Mouse (Mus musculus): ENCODE data around the gene Zfp385b. TPM values are rescaled to one million over a fixed set of nuclear protein-coding genes. Genes with fewer than 3 reads are reported as not detected.

Gene Zfp385b
- polyA plus RNA-seq, 1 experiment from 2014 or later = 6.2 TPM

DNA sequence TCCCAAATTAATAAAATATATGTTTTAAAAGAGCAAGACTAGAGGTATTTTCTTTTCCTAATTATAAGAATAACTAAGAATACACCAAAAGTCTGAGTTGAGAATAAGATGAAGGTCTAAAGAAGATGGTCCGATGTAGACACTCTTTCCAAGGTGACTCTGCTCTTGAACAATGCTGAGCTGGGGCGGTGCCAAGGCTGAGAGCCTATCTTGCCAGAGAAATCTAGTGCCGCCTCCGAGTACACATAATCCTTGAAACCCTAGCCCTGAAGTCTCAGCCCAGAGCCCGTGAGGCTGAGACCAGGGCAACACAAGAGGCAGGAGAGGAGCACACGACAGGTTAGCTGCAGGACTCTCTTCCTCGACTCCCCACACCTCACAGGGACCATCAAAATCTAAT lies 323.4 kb downstream of the Zfp385b start:
- H3K4me1 ChIP-seq (ENCODE audit: control insufficient read depth, insufficient read depth, low read length) = no peaks in the 10 kb centered on the region
- WGBS = 88% methylated on average over 7 of the region's 7 CpGs
- H3K4me2 ChIP-seq (replicated peaks; ENCODE audit: low read depth, low read length) = no peak overlapping the region
- H3K27me3 ChIP-seq (ENCODE audit: control insufficient read depth, insufficient read depth, low read length) = no peaks in the 10 kb centered on the region
- H3K9me3 ChIP-seq (ENCODE audit: control insufficient read depth, low read depth, low read length) = no peaks in the 10 kb centered on the region
- H3K9ac ChIP-seq (replicated peaks; ENCODE audit: low read depth, low read length) = no peak overlapping the region
- ATAC-seq (ENCODE audit: insufficient number of reproducible peaks, insufficient read depth, low FRiP score, low read depth) = no peak
- no peak overlapping the region for H3K4me3 ChIP-seq (ENCODE audit: low read depth, low read length)
- no peak overlapping the region for H3K27ac ChIP-seq (ENCODE audit: low read length)
- H3K36me3 ChIP-seq (ENCODE audit: control insufficient read depth, insufficient read depth, low read length) = no peaks in the 10 kb centered on the region

DNA sequence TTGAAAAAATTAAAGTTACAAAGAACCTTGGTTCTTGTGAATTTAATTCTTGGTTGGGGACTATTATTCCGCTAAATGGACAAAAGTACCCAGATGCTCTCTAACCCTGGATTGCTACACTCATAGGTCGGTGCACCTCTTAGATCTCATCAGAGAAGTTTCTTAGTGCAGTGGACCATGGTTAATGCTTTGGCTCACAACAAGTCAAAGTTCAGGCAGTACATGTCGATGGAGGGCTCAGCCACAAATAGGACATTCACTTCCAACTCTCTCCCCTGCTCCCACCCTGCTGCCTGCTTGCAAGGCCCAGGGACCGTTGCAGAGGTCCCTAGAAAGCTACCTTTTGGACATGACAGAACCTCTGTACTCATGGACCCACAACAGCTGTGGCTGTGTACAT lies 324.1 kb downstream of the Zfp385b start:
- ATAC-seq (ENCODE audit: insufficient number of reproducible peaks, insufficient read depth, low FRiP score, low read depth) = no peak

DNA sequence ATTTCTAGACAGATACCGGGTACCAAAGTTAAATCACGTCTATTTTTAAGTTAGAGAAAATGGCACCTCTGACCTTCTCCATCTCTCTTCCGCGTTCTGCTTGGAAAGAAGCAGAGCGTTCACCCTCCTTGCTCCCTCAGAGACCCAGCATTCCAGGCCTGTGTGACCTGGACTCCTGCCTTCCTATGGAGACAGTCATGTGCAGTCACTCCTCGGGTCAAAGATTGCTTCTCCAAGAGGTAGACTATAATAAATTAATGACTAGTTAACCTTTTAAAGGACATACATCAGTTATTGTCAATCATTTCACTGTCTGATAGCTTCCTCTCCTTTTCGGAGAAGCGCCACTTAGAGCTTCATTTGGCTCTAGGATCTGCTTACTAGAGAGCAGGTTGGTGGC lies 325.7 kb downstream of the Zfp385b start:
- ATAC-seq (ENCODE audit: insufficient number of reproducible peaks, insufficient read depth, low FRiP score, low read depth) = no peak
- Histone ChIP-seq H3K27me3 (ENCODE audit: control insufficient read depth, insufficient read depth, low read length) (no peaks in the 10 kb centered on the region), H3K4me1 (ENCODE audit: control insufficient read depth, insufficient read depth, low read length) (no peaks in the 10 kb centered on the region), H3K9me3 (ENCODE audit: control insufficient read depth, low read depth, low read length) (no peaks in the 10 kb centered on the region), H3K9ac (replicated peaks; ENCODE audit: low read depth, low read length) (no peak overlapping the region), H3K4me2 (replicated peaks; ENCODE audit: low read depth, low read length) (no peak overlapping the region), H3K27ac (ENCODE audit: low read length) (no peak overlapping the region), H3K36me3 (ENCODE audit: control insufficient read depth, insufficient read depth, low read length) (no peaks in the 10 kb centered on the region), H3K4me3 (ENCODE audit: low read depth, low read length) (no peak overlapping the region)
- WGBS = 89% methylated on average over 8 of the region's 8 CpGs

More for the DNA sequence above, 324.1 kb downstream of the Zfp385b start:
- 93% methylated on average over 4 of the region's 4 CpGs for WGBS
- H3K9me3 ChIP-seq (ENCODE audit: control insufficient read depth, low read depth, low read length) = no peaks in the 10 kb centered on the region
- no peak overlapping the region for H3K9ac ChIP-seq (replicated peaks; ENCODE audit: low read depth, low read length)
- H3K4me3 ChIP-seq (ENCODE audit: low read depth, low read length) = no peak overlapping the region
- no peaks in the 10 kb centered on the region for H3K4me1 ChIP-seq (ENCODE audit: control insufficient read depth, insufficient read depth, low read length)
- H3K27me3 ChIP-seq (ENCODE audit: control insufficient read depth, insufficient read depth, low read length) = no peaks in the 10 kb centered on the region
- H3K36me3 ChIP-seq (ENCODE audit: control insufficient read depth, insufficient read depth, low read length) = no peaks in the 10 kb centered on the region
- H3K27ac ChIP-seq (ENCODE audit: low read length) = no peak overlapping the region
- H3K4me2 ChIP-seq (replicated peaks; ENCODE audit: low read depth, low read length) = no peak overlapping the region

DNA sequence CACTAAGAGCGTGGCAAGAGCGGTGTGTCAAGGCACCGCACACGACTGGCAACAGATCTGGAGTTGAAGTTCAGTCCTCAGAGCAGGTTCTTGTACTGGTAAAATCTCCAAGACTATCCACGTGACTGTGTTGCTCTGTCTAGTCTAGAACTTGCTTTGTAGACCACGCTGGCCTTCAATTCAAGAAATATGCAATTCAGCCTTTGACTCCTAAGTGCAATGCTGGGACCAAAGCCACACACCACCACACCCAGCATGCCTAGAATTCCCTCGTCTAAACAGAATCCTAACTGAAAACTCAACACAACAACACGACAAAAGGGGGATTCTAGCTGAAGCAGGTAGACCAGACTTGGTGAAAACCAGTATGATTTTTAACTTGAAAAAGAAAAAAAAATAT lies 332.3 kb downstream of the Zfp385b start:
- WGBS = 85% methylated on average over 8 of the region's 8 CpGs
- Histone ChIP-seq H3K4me1 (ENCODE audit: control insufficient read depth, insufficient read depth, low read length) (no peaks in the 10 kb centered on the region), H3K27ac (ENCODE audit: low read length) (no peak overlapping the region), H3K9me3 (ENCODE audit: control insufficient read depth, low read depth, low read length) (no peaks in the 10 kb centered on the region), H3K9ac (replicated peaks; ENCODE audit: low read depth, low read length) (no peak overlapping the region), H3K27me3 (ENCODE audit: control insufficient read depth, insufficient read depth, low read length) (no peaks in the 10 kb centered on the region), H3K4me2 (replicated peaks; ENCODE audit: low read depth, low read length) (no peak overlapping the region), H3K4me3 (ENCODE audit: low read depth, low read length) (no peak overlapping the region), H3K36me3 (ENCODE audit: control insufficient read depth, insufficient read depth, low read length) (no peaks in the 10 kb centered on the region)
- no peak for ATAC-seq (ENCODE audit: insufficient number of reproducible peaks, insufficient read depth, low FRiP score, low read depth)

DNA sequence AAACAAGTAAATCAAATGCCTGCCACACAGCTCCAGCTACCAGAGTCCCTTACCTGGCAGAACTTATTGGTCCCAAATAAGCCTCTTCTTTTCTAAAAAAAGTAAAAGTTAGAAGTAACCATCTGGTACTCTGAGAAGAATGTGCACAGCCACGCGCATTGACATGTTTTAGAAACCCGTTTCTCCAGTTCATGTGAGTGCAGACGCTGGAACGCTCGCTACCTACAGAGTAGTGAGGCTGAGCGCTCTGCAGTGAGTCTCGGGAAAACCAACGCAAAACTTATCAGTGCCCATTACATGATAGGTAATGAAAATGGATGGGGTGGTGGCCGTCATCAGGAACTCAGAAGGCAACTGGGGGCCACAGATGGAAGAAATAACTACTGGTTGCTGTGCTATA lies 338.2 kb downstream of the Zfp385b start:
- H3K36me3 ChIP-seq (ENCODE audit: control insufficient read depth, insufficient read depth, low read length) = no peaks in the 10 kb centered on the region
- no peak for ATAC-seq (ENCODE audit: insufficient number of reproducible peaks, insufficient read depth, low FRiP score, low read depth)
- no peak overlapping the region for H3K4me2 ChIP-seq (replicated peaks; ENCODE audit: low read depth, low read length)
- H3K9me3 ChIP-seq (ENCODE audit: control insufficient read depth, low read depth, low read length) = no peaks in the 10 kb centered on the region
- H3K4me3 ChIP-seq (ENCODE audit: low read depth, low read length) = no peak overlapping the region
- no peaks in the 10 kb centered on the region for H3K4me1 ChIP-seq (ENCODE audit: control insufficient read depth, insufficient read depth, low read length)
- WGBS = 76% methylated on average over 10 of the region's 10 CpGs
- no peak overlapping the region for H3K9ac ChIP-seq (replicated peaks; ENCODE audit: low read depth, low read length)
- no peak overlapping the region for H3K27ac ChIP-seq (ENCODE audit: low read length)
- H3K27me3 ChIP-seq (ENCODE audit: control insufficient read depth, insufficient read depth, low read length) = no peaks in the 10 kb centered on the region

DNA sequence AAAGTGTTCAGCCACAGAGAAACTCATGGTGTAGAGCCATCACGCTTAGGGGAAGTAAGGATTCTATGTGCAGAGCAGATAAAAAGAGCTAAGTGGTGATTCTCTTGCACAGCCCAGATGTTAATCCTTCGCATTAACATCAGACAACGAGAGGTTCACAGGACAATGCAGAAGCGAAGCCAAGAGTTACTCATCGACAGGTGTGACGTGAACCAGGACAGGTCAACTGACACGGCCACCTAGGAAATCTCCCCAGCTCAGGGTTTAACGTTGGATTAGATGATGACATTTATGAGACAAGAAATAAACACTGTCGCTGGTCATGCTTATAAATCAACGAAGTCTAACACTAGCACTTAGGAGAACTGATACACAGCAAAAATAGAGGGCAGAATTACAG lies 341.9 kb downstream of the Zfp385b start:
- no peak for ATAC-seq (ENCODE audit: insufficient number of reproducible peaks, insufficient read depth, low FRiP score, low read depth)
- 33% methylated on average over 10 of the region's 10 CpGs for WGBS
- H3K9me3 ChIP-seq (ENCODE audit: control insufficient read depth, low read depth, low read length) = peaks cover 4% of the 10 kb centered on the region; the same call in 1 of the 2 replicates

DNA sequence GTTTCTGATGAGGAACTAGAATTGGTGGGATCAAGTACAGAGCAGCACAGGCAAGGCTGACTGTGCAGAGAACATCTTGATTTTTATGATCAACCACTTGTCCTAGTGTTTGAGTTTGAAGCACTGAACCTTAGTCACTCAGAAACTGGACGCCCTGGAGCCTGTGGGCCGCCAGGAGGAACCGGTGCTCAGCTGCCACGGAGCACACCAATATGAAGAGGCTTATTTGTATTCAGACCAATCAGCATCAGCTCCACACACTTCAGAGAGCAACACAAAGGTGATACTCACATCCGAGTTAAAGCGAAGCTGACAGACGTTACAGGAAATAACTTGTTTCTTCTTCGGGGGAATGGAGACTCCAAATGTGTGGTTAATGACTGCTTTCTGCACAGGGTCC lies 343.0 kb downstream of the Zfp385b start:
- H3K27ac ChIP-seq (ENCODE audit: low read length) = no peak overlapping the region
- H3K36me3 ChIP-seq (ENCODE audit: control insufficient read depth, insufficient read depth, low read length) = no peaks in the 10 kb centered on the region
- peaks cover 4% of the 10 kb centered on the region; the same call in 1 of the 2 replicates for H3K9me3 ChIP-seq (ENCODE audit: control insufficient read depth, low read depth, low read length)
- H3K9ac ChIP-seq (replicated peaks; ENCODE audit: low read depth, low read length) = no peak overlapping the region
- WGBS = 78% methylated on average over 8 of the region's 8 CpGs
- no peaks in the 10 kb centered on the region for H3K4me1 ChIP-seq (ENCODE audit: control insufficient read depth, insufficient read depth, low read length)
- H3K4me3 ChIP-seq (ENCODE audit: low read depth, low read length) = no peak overlapping the region
- ATAC-seq (ENCODE audit: insufficient number of reproducible peaks, insufficient read depth, low FRiP score, low read depth) = no peak
- H3K4me2 ChIP-seq (replicated peaks; ENCODE audit: low read depth, low read length) = no peak overlapping the region
- no peaks in the 10 kb centered on the region for H3K27me3 ChIP-seq (ENCODE audit: control insufficient read depth, insufficient read depth, low read length)

More for the DNA sequence above, 341.9 kb downstream of the Zfp385b start:
- H3K4me3 ChIP-seq (ENCODE audit: low read depth, low read length) = no peak overlapping the region
- no peaks in the 10 kb centered on the region for H3K36me3 ChIP-seq (ENCODE audit: control insufficient read depth, insufficient read depth, low read length)
- no peak overlapping the region for H3K9ac ChIP-seq (replicated peaks; ENCODE audit: low read depth, low read length)
- no peaks in the 10 kb centered on the region for H3K4me1 ChIP-seq (ENCODE audit: control insufficient read depth, insufficient read depth, low read length)
- H3K27me3 ChIP-seq (ENCODE audit: control insufficient read depth, insufficient read depth, low read length) = no peaks in the 10 kb centered on the region
- H3K27ac ChIP-seq (ENCODE audit: low read length) = no peak overlapping the region
- H3K4me2 ChIP-seq (replicated peaks; ENCODE audit: low read depth, low read length) = no peak overlapping the region

DNA sequence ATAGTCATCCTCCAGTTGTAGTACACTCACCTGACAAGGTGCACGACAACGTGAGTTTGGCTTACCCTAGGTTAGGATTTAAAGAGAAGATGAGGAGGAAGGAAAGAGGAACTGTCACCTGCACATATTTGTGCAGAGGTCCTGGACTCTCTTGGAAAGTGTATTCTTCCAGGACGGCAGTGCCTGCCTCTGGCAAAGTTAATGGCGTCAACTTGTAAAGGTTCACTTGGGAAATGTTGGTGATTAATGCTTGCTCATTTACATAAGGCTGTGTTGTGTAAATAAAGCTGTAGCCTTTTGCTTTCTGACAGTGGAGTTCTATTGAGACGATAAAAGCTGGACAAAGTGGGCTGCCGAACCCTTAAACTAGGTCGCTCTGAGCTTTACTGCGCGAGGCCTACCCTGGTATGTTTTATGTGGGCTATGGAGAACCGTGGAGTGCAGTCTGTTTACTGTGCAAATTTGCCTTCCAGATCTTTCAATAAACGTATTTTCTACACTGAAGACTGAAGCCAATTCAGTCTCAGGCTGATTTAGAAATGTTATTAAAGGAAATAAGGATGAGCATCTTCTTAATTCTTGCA lies 347.1 kb downstream of the Zfp385b start:
- Histone ChIP-seq H3K9ac (replicated peaks; ENCODE audit: low read depth, low read length) (no peak overlapping the region), H3K27me3 (ENCODE audit: control insufficient read depth, insufficient read depth, low read length) (no peaks in the 10 kb centered on the region), H3K4me1 (ENCODE audit: control insufficient read depth, insufficient read depth, low read length) (no peaks in the 10 kb centered on the region), H3K4me2 (replicated peaks; ENCODE audit: low read depth, low read length) (no peak overlapping the region), H3K36me3 (ENCODE audit: control insufficient read depth, insufficient read depth, low read length) (no peaks in the 10 kb centered on the region), H3K9me3 (ENCODE audit: control insufficient read depth, low read depth, low read length) (peaks cover 4% of the 10 kb centered on the region; the same call in 1 of the 2 replicates), H3K4me3 (ENCODE audit: low read depth, low read length) (no peak overlapping the region), H3K27ac (ENCODE audit: low read length) (no peak overlapping the region)
- WGBS = 68% methylated on average over 11 of the region's 11 CpGs
- no peak for ATAC-seq (ENCODE audit: insufficient number of reproducible peaks, insufficient read depth, low FRiP score, low read depth)

DNA sequence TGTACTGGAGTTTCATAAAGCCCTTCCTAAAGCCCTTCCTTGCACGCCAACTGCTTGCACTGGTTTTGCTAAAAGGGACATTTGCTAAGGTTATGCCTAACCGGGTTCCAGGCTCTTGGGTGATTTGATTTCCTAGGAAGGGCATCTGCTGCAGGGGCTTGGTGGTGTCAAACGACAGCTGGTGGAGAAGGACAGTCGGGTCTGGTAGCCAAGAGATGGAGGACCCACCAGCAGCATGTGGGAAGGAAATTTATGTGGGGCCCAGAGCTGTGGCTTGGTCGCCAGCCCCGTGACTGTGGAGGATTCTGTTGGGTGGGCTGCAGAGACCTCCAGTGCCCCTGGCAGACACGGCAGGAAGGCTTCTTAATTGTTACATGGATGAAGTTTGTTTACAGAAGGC lies 348.7 kb downstream of the Zfp385b start:
- WGBS = 61% methylated on average over 7 of the region's 7 CpGs
- Histone ChIP-seq H3K36me3 (ENCODE audit: control insufficient read depth, insufficient read depth, low read length) (no peaks in the 10 kb centered on the region), H3K4me1 (ENCODE audit: control insufficient read depth, insufficient read depth, low read length) (no peaks in the 10 kb centered on the region), H3K9ac (replicated peaks; ENCODE audit: low read depth, low read length) (no peak overlapping the region), H3K4me2 (replicated peaks; ENCODE audit: low read depth, low read length) (no peak overlapping the region), H3K27me3 (ENCODE audit: control insufficient read depth, insufficient read depth, low read length) (no peaks in the 10 kb centered on the region), H3K9me3 (ENCODE audit: control insufficient read depth, low read depth, low read length) (peaks cover 4% of the 10 kb centered on the region; the same call in 1 of the 2 replicates), H3K4me3 (ENCODE audit: low read depth, low read length) (no peak overlapping the region), H3K27ac (ENCODE audit: low read length) (no peak overlapping the region)
- ATAC-seq (ENCODE audit: insufficient number of reproducible peaks, insufficient read depth, low FRiP score, low read depth) = no peak

All from stomach, embryonic 14.5 days (tissue).